Mouse (Mus musculus) layer of hippocampus, adult 8-10 months (tissue): ENCODE measurements at regions not wholly inside any gene's neighbourhood (a gene's known extent, or its start where the extent isn't known, plus 50 kb on each side); places are given as distances from the start of the nearest gene placed in this dataset.

Source experiments
- DNase-seq, 2 experiments: peaks; one replicate each; pipeline ENCODE4 v3.0.0; 2022; ENCODE audit warnings: low spot score in 2 of 2

DNA sequence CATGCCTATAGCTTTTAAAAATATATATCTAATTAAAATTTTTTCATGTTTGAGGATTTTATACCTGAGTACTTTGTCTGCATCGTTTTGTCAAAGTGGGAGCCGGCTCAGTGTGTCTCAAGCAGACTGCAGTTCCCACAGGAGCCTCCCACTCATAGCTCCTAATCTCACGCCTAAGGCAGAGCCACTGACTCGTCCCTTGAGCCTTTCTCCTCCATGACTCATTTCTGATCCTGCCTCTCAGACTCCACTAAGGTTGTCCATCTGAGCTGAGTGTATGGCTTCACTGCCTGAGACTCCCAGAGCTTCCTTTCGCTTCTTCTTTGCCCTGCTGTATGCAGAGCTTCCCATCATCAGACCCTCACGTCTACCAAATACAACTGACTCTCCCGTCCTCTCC is 98.8 kb downstream of the Efnb2 start:
- DNase-seq = no peak

DNA sequence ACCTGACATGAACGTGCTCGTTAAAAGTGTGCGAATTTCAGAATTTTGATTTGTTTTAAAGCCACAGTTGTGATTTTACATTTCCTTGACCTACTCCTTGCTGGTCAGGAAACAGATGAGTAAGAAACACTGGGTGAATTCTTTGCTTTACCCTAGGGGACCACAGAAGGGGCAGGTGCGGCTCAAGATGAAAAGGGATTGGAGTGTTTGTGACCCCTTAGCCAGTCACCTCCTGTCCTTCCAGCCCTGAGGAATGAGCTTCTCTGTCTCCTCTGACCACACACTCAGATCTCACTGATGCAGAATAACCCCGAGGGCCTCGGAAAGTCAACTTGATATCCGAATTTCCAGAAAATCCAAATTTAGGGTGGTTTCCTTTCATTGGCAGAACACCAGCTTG is 103.0 kb downstream of the Efnb2 start:
- DNase-seq = no peak

DNA sequence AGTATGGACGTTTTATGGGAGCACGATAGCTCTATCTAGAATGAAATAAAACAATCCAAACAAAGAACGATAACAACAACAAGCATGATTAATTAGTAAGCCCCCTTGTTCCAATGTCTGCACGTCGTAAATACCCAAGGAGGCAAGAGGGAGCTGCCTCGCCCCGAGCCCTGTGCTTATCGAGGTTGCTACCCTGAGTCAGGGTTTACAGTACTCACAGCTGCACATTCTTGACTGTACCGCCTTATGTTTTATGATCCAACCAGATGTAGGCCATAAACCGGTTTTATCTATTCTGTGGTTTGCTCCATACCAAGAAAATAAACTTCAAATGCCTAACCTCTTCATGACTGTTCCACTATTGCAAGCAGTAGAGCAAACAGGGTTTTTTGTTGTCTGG is 104.9 kb downstream of the Efnb2 start:
- no peak for DNase-seq

DNA sequence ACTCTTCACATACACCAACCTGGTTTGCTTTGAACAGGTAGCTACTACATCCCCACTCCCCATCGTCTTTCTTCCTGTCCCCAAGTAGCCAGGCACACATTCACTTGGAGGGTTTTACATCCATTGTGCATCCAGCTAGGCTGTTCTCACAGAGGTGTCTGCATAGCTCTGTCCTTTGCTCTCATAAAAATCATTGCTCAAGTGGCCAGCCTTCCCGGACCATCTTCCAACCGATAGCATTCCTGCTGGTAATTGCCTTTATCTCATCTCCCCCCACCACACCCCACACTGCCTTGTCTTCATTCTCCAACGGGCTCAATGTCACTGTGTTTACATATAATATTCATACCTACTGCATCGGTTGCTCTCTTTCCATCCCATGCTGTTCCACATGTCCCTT is 106.4 kb downstream of the Efnb2 start:
- no peak for DNase-seq

DNA sequence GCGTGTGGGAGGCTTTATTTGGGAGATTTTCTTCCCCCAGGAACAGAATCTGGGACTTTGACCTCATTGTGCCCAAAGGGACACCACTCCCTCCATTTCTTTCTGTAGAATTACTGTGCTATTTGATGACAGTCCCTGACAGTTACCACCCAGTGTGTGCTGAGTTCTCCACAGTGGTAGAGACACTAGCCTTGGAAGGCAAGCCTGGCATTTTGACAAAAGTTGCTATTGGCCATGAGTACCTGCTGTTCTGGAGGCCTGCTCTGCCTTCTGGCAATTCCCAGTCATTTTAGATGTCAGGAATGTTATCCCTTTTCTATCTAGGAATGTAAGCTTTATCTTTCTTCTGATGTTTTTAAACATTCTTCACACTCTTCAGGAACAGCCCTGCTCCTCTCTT is 108.3 kb downstream of the Efnb2 start:
- no peak for DNase-seq

DNA sequence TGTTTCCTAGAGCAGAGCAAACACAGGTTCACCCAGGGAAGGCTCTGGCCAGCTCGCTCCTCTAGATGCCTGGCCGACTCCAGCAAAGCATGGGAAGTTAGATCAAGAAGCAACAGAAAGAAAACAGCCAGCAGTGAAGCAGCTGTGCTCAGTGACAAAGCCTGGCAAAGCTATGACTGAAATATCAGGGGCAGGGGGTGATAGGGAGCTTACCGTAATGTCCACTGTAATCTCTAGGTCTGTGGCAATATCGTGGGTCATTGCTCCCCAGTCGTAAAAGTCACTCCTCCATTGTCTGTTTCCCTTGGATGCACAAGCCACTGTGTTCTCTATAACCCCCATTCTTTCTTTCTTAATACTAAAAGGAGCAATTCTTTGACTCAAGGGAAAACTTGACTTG is 124.4 kb downstream of the Efnb2 start:
- DNase-seq = no peak

DNA sequence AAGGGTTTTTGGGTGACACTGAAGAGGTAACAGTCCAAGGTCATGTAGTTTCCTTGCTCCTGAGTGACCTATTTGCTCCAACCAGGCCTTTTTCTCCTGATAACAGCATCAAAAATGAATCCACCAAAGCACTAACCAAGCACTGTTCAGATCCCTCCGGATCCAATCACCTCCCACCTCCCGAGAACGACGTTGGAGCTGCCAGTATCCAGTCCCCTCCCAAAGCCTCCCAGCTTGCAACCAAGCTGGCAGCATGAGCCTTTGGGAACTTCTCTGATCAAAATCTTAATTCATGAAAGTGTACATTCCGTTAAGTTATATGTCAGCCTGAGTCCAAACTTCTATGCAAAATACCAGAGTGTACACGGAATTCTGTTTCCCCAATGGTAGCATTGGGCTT is 126.3 kb downstream of the Efnb2 start:
- no peak for DNase-seq

DNA sequence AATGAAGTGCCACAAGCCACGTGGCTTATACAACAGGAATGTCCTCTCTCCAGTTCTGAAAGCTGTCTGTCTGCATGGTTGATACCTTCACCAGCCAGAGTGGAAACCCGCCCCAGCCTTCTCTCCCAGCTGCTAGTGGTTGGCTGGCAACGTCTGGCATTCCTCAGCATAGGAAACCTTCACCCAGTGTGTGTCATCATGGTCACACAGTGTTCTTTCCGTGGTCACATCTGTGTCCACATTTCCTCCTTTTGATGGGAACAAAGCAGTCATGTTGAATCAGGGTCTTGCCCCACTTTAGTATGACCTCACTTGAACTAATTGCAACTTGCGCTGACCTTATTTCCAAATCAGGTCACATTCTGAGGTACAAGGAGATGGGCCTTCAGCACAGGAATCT is 128.1 kb downstream of the Efnb2 start:
- no peak for DNase-seq

DNA sequence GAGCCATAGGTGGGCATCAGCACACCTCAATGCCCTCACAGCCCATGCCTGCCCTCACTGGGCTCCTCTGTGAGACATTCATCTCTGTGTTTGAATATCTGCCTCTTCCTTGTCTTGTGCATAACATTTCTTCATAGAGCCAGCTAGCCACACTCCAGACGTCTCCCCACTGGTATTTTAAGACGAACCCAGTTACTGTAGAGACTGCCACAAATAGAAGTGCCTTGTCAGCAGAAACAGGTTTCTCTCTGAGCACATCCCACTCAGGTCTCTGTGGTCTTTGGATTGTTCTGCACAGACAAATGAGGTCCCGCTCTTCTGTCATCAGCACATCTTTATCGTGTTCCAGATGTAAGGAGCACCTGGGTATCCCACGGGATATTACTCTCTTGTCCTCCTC is 130.5 kb downstream of the Efnb2 start:
- DNase-seq = no peak

DNA sequence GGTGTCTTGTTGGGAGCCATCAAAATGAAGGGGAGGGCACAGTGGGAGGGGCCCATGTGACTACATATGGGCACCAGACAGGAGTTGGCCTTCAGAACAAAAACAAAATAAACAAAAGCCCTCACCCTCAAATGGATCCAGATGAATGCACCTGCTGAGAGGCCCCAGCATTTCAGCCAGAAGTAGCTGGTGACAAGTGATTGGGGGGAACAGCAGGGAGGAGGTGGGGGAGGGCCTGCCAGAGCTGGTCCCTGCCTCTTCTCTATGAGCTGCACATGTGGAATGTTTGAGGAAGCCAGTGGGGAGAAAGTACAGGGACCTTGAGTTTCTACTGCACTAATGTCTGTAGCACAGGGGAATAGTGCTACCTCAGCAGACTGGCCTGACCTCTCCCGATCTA is 139.5 kb downstream of the Efnb2 start:
- DNase-seq = no peak

DNA sequence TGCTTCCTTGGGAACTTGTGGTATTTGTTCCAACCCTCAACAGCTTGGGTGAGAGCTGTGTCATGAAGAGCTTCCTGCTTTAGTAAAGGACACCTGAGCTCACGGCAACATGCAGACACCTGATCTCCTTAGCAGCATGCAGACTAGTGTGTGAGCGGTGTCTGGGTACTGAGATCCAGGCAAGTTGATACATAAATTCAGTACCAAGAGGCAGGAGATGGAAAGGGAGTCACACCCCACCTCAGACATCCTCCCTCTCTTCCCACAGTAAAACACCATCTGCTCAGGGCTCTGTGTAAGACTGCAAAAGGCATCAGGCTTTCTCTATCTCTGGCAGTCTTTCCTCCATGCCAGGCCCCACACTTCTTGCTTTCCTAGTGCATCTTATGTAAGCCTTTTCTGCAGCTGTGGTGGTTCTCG is 141.3 kb downstream of the Efnb2 start:
- peak; percentile 41 to 57 for DNase-seq

DNA sequence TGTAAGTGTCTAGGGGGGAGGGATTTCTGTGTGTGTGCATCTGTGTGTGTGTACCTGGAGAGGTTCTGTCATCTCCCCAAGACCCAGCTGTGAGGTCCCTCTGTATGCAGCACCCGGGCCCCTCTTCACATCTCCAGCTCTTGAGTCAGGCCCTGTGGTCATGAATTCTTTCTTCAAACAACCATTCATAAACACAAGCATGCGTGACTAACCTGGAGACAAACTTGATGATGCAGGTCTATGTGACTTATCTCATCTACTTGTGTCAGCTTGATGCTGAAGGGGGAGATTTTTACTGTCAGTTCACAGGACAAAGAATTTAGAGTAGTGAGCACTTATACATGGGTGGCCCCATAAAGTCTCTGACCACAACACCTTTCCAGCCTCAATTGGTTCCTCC is 143.4 kb downstream of the Efnb2 start:
- DNase-seq = no peak

DNA sequence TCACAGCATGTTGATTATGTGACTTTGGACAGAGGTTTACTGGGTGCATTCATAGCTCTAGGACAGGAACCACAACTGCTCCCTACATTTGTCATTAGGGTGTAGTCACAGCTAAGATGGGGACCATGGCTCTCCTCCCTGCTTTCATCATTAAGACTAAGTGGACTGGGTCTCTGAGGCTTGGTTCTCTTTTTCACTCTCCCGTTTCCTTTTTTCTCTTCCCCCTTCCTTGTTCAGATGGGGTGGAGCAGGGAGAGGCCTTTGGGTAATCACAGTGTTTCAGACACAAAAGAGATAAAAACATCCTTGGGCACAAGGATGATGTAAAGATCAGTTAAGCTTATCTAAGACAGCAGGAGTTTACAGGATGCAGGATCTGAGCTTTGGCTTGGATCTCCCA is 144.8 kb downstream of the Efnb2 start:
- no peak for DNase-seq

DNA sequence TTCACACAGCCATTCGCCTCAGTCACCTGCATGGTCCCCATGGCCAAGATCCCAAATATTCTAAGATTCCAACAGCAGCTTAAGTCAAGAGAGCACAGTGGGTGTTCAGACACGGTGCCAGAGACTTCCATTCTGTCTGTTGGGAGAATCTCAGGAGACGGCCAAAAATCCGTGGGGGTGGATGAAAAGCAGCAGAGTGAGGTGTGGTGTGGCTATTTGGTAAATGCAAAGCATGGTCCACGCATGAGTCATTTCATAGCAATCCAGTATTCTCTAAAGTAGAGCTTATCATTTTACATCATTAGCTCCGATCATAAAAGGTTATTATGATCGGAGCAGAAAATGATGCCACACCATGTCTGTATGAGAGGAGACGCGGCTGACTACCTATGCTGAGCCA is 161.1 kb downstream of the Efnb2 start:
- DNase-seq = no peak

DNA sequence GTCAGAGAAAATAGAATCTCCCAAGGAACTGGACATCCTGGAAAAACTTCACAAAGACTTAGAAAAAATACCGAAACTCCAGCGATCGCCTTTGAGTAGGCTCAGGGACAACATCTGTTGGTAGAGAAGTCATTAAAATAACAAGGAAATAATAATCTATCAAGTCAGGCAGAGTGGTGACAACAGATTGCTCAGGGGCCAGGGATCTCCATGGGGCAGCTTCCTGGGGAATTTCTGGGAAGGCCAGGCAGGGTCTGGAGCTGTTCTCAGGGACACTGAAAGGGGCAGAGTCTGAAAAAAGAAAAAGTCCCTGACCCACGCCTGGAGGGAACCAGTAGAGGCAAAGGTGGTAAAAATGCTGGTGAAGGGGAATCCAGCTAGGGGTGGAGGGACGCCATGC is 162.3 kb downstream of the Efnb2 start:
- no peak for DNase-seq

DNA sequence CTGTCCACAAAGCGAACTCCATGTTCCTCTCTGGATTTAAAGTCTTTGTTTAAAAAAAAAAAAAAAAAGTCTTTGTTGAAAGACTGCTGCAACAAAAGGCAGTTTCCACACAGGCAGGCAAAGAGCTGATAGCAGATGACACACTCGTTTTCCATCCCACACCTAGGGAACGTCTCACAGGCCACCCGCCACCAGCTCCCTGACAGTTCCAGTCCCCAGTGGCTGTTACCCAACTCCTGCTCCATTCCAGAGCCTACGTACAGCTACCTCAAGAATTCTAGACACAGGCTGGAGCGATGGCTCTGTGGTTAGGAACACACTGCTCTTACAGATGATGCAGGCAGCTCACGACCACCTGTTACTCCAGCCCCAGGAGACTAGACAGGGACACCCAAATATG is 165.6 kb downstream of the Efnb2 start:
- no peak for DNase-seq

DNA sequence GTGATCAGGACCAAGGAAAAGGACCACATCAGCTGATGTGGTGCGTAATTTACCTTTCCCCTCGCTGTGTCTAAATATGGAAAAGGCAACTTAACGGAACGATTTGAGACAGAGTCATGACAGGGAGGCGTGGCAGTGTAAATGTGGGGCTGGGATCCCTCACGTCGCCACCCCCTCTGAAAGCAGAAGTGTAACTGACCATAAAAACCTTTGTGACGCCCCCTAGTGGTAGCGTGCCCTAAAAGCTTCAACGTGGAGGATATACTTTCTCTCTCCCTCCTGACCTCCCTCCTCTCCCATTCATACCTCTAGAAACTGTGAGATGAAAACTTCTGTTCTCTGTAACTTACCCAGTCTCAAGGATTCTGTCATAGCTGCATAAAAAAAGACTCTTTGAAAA is 166.8 kb downstream of the Efnb2 start:
- no peak for DNase-seq

DNA sequence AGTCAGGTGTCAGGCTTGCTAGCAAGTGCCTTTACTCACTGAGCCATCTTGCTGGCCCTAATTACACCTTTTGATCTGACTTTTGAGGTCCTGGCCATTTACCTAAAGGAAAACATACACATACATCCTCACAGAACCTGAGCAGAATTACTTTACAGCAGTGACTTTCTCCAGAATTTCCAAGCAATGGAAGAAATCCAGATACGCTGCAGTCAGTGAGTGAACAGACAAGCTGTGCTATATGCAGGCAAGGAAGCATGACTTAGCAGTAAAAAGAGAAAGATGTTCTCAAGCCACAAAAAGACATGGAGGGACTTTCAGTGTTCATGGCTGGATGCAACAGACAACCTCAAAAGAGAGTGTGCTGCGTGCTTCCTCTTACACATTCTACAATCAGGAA is 169.1 kb downstream of the Efnb2 start:
- DNase-seq = no peak

DNA sequence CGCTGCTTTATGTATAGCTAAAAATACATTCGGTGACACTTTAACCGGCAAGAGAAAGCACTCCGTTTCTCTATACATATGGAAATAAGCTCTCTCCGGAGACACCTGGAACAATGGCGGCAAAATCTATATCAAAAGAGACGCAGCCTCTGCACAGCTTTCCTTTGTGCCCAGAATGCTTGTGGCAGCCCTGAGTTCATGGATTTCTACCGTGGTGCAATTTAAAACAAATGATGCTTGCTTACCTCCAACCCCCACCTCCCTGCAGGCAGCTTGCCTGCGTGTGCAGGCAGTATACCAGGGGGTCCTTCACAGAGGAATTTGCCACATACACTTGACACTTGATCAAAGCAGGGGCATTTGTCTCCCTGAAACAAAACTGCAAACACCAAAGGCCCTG is 171.3 kb downstream of the Efnb2 start:
- DNase-seq = no peak

DNA sequence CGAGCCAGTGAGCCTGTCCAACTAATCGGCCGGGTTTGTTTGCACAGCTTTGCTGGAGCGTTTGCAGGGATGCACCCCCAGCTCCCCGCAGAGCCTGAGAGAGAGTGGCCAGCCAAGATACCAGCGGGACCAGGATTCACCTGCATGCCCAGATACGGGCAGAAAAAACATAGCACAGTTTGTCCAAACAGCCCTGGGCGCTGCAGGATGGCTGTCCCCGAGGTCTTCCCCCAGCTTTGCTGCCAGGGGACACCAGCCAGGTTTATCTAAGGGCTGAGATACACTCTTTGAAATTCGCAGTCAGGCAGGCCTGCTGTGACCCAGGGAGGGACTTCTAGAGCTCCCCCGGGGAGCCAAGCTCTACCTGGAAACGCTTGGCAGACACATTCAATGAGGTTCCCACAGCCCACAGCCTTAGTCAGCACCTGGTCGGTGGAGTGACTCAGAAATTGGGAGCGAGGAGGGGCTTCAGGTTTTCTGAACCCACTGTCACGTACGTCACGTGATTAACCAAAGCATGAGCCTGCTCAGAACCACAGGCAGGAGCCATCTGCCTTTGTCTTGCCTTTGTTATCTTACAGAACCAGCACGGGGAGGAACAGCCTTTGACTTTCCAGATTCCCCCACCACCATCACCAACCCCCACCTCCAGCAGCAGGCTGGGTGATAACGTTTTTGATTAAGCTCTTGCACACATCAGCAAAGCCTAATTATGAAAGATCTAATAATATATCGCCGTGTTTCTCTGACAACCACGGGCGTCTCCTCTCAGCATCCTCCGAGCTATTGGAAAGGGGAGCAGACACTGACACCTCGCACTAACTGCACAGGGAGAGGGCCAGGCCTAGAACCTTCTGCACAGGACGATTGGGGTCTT is 172.1 kb downstream of the Efnb2 start:
- peak; percentile 21 to 33 for DNase-seq

DNA sequence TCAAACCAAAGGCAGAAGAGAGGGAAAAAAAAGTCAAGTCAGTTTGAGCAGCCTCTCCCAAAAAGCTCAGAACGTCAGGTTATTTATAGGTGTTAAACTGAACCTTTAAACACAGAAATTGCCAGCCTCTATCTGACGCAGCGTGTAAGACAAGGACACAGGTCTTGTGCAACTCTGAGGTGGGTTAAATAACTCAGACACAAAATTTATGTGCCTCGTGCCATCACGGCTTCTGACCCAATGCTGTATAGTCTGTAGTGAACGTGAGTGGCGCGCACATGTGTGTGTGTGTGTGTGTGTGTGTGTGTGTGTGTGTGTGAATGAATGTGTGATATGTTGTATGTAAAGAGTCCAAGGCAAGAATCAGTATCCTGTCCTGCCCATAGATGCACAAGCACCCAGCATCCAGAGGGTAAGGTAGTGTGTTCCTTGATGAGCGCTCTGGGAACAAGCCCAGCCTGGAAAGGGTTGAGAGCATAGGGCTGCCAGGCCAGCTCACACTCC is 172.8 kb downstream of the Efnb2 start:
- no peak for DNase-seq

DNA sequence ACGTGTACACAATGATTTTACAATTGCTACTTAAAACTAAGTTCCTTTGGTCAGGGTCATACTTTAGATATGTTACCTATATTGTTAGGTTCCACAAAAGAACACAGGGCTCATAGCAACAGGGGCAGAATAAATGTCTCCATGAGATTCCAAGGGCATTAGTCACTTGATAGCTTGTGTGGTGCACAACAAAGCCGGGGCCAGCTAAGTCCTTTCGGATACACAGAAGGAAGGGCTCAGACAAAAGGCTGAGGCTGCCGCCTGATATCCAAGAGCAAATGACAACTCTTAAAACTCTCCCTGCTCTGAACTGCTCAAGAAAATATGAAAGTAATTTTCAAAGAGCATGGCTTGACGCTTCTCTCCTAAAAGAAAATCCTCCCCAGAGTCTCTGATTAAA is 173.3 kb downstream of the Efnb2 start:
- DNase-seq = no peak

DNA sequence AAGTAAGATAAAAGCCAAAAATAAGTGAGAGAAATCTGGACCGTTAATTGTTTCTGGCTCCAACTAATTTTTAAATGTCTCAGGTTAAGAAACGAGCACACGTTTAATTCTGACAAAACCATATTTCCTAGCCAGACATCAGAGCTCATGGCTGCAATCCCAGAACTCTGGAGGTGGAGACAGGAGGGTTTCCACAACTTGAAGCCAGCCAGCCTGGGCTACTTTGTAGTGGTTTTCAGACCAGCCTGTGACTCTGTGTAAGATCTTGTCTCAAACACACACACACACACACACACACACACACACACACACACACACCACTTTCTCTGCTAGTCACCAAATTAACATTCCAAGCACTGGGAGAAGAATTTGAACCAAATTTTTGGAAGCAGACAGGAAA is 174.2 kb downstream of the Efnb2 start:
- peak; percentile 43 to 49 for DNase-seq

DNA sequence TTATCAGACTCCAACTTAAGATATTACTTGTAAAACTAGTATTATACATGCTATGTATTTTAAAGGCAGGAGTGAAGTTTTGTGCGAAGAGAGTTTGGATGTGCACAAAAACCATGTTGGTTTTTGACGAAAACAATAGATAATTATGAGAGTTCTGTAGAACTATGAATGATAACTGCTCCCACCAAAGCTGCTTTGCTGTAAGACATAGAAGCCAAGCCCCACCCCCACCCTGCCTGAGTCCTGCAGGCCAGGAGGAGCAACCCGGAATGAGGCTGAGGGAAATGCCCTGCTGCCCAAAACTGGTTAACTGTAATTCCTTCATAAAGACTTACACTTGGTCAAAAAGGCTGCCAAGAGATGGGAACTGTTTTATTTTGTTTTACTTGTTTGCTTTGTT is 175.8 kb downstream of the Efnb2 start:
- no peak for DNase-seq
